Mouse (Mus musculus): ENCODE data around the gene Gm11214.

Gm11214 gene

DNA sequence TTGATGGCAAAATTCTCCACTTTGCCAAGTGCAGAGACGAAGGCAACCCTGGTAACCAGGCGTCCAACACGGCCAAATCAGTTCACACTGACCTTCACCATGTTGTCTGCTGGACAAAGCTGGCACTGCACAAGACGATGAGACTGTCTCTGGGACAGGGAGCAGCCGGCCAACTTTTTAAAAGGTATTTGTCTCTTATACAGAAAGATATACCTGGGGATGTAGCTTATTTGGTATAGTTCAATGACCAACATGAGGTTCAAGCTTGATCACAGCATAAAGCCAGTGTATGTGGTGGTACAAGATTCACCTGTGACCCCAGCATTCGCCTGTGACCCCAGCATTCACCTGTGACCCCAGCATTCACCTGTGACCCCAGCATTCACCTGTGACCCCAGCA is at the start of gene Gm11214:
Gene Gm11214 (minus strand): TSS at position 101 of the 400 bp plus-strand sequence.
- DNase-seq (ENCODE audit: low spot score in 2 of 2): no peak

DNA sequence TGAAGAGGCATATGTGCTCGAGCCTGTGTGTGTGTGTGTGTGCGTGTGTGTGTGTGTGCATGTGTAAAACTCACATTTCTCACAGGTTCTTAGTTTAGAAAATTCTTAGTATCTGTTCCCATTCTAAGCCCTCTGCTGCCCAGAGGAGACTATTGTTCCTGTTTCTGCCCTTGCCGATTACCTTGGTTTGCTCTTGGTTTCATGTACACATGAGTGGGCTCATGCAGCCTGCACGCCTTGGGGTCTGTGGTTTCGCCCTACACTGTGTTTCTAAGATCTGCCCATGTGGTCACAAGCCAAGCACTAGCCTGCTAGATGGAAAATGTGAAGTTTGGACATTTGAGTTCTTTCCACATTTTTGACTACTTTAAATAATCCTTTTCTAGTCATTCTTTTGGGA is 48.7 kb upstream of the Gm11214 start:
- no peak for DNase-seq (ENCODE audit: low spot score in 2 of 2)

DNA sequence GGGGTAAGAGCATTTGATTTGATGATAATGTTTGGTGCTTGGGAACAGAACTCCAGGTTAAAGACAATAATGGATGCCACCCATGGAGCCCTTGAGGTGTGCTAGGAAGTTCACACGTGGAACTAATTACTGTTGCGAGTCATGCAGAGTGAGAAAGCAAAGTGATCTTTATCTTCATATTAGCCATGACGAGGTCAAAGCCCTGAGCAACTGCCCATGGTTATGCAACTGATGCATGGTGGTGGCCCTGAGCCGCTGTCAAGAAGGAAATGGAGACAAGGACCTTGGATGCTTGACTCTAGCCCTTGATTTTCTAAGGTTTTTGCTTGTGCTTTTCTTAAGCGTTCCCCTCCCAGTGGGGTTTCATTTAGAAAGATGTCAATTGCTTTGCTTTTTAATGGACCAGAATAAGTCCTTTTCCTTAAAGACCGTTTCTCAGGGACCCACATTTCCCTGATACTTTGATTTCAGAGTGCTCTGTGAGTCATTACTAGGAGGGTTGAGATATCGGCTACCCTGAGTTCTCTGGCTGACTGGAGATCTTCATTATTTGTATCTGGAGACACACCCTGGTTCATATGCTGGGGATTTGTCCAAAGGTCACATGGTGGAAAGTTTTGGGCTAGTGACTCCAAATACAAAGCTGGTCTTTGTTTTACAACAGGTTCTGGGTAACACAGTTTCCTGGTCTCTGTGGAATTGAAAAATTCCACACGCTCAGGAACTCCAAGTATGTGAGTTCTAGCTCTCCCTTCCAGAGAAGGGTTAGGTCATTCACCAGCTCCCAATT is 47.4 kb upstream of the Gm11214 start:
- DNase-seq (ENCODE audit: low spot score in 2 of 2): no peak

DNA sequence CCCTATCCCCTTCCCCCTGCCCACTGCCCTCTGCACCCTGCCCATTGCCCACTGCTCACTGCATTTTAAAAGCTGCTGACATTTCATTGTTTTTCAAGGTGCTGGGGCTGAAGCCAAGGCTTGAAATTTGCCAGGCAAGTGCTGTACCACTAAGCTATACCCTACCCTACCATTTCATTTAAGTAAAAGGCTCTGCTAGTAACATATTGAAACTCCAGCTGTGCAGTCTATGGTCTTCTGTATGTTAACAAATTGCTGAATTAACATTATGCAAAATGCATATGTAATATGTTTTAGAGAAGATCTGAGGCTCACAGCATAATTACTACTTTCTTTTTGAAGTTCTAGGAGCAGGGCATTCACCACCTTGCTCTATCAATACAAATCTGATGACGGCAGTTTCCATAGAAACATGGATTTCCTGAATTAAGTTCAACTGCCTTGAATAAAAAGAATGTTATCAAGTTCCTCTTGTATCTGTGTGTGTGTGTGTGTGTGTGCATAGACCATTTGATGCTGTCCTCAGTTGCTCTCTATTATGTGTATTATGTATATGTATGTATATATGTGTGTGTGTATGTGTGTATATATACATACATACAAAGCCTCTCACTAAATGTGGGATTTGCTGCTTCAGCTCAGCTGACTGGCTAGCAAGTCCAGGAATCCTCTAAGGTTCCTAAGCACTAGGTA is 43.2 kb upstream of the Gm11214 start:
- no peak for DNase-seq (ENCODE audit: low spot score in 2 of 2)

DNA sequence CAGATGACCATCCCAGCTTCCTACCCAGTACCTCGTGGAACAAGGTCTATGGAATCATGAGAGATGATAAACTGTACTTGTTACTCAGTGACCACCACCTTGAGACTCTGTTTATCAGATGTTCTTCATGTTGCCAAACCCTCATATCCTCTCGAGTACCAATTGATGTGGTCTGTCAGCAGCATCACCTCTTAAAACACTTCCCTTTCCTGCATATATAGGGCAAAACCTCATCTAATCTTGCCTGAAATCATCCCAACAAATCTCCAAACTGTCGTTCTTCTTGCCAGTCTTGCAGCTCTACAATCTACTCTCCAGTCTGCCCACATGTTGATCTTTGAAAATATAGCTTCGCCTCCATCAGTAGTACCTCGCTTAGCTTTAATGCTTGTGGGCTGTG is 41.1 kb upstream of the Gm11214 start:
- no peak for DNase-seq (ENCODE audit: low spot score in 2 of 2)

DNA sequence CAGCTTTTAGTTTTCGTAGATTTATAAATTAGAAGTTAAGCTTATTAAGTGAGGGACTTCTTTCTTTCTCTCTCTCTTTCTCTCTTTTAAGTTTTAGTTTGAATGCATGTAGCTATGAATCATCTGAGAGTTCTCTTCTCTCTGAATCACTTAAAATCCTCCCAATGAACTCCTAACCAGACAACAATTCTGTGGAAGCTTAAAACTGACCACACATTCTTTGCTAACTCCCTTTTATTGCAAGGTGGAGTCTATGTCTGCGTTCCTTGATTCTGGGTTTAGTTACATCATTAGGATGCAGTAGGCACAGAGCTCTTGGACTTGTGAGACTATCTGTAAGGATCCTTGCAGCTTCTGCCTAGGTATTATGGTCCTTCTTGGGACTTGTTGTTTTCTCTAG is 40.5 kb upstream of the Gm11214 start:
- DNase-seq (ENCODE audit: low spot score in 2 of 2): no peak

DNA sequence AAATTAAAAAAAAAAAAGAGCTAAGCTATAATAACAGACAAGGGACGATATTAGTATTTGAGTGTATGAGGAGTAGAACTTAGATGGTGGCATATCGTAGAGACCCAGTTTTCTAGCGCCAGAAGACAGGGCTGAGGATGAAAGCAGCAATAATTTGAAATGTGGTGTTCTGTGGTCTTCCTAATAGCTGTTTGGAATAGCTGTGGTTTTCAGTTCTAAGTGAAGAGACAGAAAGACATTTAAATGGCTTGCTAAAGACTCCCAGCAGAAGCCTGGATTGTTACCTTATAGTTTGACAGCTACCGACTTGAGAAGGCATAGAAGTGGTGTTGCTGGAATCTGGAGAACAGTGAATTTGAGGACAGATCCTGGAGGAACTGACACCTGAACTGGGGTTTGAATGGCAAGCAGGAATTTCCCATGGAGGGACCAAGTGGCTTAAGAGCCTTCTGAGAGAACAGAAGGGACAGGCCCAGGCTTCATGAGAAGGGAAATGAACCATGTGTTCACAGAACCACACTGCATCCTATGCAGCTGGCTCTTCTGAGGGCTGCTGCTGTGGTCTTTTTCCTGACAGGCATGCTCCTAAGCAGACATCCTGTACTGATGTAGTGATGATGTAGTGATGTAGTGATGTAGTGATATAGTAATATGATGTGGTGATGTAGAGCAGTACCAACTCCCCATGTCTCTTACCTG is 39.0 kb upstream of the Gm11214 start:
- no peak for DNase-seq (ENCODE audit: low spot score in 2 of 2)

DNA sequence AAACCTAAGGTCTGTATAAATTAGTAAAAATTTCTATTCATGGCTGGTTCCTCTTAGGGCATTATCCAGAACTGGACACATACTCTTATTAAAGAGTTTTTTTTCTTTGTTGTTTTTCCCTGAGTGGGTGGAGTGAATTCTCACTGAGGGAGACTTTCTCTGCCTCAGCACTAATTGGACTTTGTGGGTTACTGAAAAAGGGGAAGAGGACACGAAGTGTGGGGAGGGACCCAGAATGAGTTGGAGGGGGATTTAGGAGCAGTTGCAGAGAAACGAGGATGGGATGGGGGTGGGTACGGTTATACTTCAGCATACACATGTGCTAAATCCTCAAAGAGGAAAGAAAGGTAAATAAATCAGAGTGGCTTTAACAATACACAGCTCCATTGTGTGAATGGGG is 36.6 kb upstream of the Gm11214 start:
- no peak for DNase-seq (ENCODE audit: low spot score in 2 of 2)

DNA sequence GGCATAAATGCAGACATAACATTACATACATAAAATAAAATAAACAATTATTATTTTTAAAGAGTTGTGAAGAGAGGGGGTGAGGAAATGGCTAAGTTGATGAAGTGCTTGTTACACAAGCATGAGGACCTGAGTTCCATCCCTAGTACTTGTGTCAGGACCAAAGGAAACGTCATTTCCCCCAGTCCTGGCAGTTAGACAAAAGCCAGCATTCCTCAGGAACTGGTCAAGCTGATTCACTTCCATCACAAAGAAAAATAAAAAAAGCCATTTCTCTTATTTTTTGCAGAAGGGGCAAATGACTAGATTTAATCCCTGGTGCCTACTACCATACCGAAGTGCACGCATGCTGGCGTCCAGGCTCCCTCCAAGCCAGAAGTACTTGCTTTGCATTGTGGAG is 33.7 kb upstream of the Gm11214 start:
- DNase-seq (ENCODE audit: low spot score in 2 of 2): no peak

DNA sequence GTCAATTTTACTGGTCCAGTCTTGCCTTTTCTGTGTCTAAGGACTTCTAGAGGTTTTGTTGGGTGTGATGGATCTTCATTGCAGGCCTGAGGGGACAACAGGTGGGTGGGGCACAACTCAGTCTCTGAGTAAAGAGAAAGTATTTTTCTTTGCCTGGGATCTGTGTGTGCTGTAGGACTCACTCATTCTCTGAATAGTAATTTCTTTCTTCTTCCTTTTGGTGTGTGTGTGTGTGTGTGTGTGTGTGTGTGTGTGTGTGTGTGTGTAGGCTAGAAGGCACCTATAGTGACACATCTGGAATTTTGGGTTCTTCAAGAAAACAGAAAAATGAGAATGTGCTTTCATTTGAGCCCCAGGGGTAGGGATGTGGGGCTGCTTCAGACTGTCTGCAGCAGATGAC is 29.2 kb upstream of the Gm11214 start:
- no peak for DNase-seq (ENCODE audit: low spot score in 2 of 2)

DNA sequence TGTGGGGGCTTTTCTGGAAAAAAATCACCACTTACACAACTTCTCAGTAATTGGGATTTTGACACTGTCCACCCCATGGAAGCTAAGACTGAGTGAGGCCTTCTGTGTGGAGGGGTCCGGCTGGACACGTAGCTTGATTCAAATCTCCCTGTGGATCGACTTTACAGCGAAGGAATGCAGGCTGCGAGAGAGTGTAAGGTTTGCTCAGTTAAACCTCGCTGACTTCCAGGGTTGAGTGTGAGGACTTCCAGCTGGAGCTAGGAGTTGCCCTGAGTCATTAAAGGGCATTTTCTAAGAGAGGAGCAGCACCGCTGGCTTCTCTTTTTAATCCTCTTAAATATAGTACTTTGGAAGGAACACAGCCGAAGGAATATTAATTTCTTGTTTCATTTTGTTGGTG is 24.2 kb upstream of the Gm11214 start:
- DNase-seq (ENCODE audit: low spot score in 2 of 2): no peak

DNA sequence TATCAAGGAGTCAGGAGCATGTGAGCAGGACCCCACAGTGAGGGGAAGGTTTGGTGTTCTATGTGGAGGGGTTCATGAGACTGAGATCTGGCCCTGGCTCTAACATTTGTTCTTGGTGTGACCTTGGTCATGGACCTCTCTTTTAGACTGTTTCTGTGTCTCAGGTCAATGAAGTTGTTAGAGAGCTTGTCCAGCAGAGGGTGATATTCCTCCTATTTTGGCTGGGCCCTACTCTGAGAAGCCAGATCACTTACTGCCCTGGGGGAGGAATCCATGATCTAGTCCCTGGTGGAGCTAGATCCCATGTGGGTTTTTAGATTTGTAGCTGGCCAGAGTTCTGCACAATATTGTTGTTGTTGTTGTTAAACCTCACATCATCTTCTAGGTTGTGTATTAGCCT is 23.0 kb upstream of the Gm11214 start:
- peak in 1 of 2 experiments; percentile 10 for DNase-seq (ENCODE audit: low spot score in 2 of 2)

DNA sequence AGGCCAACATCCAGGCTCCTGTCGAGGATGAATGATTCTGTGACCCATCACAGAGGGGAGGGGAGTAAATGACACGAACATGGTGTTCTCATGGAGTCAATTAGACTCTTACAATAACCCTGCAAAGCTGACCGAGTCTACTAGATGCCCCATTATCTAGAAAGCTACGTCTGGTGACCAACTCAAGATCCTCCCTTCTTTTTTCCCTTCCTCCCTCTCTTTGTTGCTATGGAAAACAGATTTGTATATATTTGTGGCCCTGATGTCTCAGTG is 22.0 kb upstream of the Gm11214 start:
- no peak for DNase-seq (ENCODE audit: low spot score in 2 of 2)

DNA sequence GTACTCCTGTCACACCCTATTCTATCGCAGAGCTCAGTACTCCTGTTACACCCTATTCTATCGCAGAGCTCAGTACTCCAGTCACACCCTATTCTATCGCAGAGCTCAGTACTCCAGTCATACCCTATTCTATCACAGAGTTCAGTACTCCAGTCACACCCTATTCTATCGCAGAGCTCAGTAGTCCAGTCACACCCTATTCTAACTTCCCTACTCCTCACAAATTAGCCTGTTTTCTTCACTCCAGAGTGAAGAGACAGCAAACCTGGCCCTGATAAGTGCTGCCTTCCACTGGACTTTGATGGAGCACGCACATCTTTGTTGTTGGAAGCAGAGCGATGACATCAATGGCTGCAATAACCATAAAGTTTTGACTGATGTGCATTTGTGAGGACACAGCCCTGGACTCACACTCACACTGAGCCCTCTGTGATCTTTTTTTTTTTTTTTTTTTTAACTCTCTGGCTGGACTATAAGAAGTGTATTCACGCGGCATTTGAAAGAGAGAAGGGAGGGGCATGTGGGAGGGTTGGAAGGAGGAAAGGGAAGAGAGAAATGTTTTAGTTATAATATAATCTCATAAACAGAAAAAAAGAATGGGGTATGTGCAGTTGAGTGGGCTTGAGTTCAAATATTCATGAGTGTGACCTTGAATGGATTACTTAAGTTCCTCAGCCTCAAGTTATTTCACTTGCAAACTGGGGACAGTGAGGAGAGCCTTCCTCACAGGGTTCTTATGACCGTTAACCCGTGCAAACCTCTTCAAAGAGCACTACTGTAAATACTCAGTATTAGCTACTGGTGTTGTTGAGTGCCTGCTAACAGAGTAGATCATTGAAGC is 21.5 kb upstream of the Gm11214 start:
- no peak for DNase-seq (ENCODE audit: low spot score in 2 of 2)

DNA sequence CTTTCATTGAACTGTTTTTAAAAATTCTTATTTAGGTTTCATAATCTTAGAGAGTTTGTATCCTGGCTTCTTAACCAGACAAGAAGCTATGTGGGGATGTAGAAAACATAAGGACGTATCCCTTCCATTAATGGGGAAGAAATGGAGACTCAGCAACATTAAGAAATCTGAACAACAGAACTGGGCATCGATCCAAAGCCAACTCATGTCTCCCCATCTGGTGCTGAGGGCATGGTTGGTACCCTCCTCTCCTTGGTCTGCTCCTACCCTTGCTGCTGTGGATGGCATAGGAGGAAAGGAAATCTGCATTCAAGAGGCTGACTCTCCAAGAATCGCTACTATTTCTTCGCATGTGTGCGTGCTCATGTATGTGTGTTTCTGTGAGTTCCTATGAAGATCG is 20.5 kb upstream of the Gm11214 start:
- no peak for DNase-seq (ENCODE audit: low spot score in 2 of 2)

DNA sequence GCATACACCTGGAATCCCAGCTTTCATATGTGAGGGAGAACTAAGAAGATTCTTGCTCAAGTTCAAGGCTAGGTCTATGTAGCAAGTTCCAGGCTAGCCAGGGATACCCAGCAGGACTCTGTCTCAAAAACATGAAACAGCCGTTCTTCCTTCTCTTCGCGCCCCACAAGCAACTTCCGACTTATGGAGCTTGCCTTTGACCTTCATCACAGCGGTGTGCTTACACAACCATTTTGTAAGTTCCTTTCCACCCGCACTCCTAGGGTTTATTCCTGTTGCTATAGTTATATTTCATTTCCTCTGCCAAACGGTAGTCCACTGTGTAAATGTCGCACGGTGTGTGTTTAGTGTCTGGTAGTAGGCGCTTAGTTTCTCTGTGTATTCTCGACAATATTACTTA is 19.9 kb upstream of the Gm11214 start:
- no peak for DNase-seq (ENCODE audit: low spot score in 2 of 2)

DNA sequence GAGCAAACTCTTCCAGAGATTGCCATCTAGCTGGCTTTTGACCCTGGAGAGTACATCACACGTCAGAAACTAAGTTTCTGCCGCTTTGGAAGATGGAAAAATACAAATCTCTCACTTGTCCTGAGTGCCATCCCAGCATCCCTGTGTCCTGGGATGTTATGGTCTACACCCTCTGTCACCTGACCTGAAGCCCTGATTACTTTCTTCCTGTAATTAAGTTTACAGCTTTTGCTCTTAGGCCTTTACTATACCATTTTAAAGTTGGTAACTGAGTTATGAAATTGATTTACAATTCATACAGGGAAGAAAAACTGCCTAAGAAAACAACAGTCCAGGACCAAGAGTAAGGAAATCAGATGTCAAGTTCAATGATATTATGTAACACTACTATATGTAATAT is 19.3 kb upstream of the Gm11214 start:
- DNase-seq (ENCODE audit: low spot score in 2 of 2): no peak

DNA sequence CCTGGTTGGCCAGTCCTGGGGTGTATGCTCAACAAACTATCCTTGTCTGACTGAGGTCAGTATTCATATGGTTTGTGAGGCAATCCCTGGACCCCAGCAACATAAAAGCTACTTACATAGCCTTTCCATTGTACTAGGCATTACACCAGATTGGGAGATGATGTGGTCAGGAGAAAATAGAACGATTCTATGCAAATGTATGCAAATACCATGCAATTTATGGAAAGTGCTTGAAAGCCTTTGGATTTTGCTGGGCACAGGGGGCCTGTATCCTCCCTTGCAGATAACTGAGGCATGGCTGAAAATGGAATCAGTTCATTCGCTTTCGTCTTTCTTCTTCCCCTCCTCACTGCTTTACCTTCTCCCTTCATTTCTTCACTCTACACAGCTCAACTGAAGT is 18.4 kb upstream of the Gm11214 start:
- no peak for DNase-seq (ENCODE audit: low spot score in 2 of 2)

DNA sequence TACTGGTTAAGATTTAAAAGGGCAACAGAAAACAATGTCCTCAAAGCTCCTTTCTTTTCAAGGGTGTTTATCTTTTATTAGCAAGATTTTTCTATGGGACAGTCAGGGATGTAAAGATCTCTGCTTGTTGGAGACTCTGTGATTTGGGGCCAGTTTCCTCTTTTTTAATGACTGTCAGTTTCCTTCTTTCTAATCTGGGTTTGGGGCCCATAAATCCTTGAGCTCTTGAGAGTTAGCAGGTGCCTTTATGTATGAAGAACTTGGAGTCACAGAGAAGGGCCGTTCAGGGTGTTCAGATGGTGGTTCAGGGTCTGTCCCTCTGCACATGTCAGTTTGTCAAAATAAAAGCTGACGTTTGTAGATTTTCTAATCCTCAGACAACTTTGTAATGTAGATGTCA is 11.9 kb upstream of the Gm11214 start:
- DNase-seq (ENCODE audit: low spot score in 2 of 2): no peak

DNA sequence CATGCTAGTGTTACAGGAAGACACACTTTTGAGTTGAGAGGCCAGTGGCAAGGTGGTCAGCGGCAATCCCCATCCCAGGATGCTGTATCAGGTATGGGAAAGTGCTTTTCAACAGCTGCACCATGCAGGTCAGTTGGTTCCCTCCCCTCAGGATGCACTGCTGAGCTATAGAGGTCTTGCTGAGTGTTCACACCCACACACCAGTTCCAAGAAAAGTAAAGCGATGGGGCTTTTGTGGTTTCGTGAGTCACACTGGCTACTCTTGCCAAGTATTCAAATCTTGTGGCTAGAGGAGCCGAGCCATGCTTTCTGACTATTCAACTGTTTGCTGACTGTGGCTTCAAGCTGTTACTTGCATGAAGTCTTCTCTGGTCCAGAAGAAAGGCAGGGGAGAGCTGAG is 5.1 kb upstream of the Gm11214 start:
- DNase-seq (ENCODE audit: low spot score in 2 of 2): peak; percentile 31 to 62

DNA sequence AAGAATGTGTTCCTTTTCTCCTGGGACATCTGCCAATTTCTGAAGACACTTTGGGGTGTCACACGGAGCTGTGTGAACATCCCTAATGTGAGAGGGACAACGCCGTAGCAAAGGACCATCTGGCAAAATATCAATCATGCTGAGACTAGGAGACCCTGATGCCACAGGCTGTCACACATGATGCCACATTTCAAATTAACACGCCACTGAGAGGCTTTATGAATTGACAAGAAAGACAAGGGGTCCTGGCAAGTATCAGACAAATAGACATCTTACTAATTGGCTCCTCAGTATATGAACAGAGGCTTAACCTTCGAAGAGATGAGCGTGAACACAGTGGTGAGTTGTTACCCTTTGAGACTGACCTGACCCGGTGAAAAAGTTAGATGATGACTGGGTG is 2.6 kb upstream of the Gm11214 start:
- no peak for DNase-seq (ENCODE audit: low spot score in 2 of 2)

DNA sequence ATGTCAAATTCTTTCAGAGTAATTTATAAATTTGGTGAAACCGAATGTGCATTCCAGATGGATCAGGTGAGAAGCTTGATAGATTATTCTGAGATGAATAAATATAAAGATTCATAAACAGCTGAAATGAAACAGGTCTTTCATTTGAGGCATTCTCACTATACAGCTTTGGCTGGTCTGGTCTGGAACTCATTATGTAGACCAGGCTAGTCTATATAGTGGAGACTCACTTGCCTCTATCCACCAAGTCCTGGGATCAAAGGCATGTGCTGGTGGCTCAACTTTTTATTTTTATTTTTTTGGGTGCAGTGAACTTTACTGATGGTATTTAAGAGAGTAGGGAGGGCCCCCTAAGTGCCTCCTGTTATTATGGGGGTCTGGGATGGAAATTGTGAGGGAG is 1.3 kb downstream of the Gm11214 start:
- no peak for DNase-seq (ENCODE audit: low spot score in 2 of 2)
